Mouse (Mus musculus) right cerebral cortex, postnatal 4 days (tissue): ENCODE measurements at regions not wholly inside any gene's neighbourhood (a gene's known extent, or its start where the extent isn't known, plus 50 kb on each side); places are given as distances from the start of the nearest gene placed in this dataset.

Experiments used
- DNase-seq: peaks from one replicate; pipeline ENCODE4 v3.0.0-alpha.2; 2022

- no peak for DNase-seq
Measured at GRCm38 (mm10) chr9:12492890-12493618, 752.6 kb downstream of the Jrkl start.

DNA sequence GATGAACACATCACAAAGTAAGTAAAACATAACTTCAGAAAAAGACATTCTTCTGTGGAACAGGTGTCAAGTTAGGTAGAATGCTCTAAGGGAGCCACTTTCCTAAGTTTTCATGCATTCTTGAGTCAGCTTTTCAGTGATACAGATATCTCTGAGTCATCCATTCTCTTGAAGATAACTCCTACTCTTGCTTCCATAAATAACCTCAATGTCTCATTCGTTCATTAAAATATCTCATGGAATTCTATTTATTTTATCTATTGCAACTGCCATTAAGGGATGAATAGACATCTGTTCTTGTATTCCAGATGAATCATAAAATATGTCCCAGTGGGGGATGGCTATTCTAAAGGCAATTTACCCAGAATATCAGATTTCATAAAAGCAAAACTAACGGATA, 787.8 kb downstream of the Jrkl start:
- no peak for DNase-seq

GRCm38 (mm10) chr9:12456695-12457094, 788.9 kb downstream of the Jrkl start:
- no peak for DNase-seq

DNA sequence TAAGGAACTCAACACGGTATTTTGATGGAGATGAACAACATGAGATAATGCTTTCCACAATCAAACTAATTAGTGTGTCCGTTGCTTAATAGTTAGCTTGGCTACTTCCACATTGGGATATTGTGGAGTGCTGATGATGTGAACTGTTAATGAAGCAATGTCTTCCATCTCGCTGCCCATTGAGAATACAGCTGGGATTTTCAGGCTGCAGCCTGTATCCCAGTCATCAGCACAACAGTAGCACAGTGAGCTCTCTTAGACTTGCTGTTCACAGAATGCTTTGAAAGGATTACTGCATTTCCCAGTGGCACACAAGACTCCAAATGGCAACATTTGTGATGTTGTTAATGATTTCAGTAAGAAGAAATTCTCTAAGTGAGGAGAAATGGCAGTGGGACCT, 811.5 kb downstream of the Jrkl start:
- DNase-seq, result no peak

DNA sequence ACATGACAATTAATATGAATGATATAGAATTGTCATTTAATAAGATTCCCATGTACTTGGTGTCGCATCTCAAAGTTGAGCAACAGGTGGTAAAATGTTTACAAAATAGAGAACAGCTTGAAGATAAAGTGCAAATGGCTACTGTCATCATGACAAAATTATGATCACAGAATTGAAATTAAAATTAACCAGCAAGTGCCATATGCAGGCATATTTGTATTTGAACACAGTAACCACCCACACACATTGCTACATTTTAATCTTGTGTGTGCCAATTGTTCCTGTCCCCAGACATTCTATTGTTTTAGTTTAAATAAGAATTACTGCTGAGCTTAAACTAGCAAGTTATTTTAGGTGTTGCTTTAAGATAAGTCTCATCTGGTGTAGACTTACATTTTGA, 823.7 kb downstream of the Jrkl start:
- no peak for DNase-seq

- DNase-seq, result no peak
Measured at GRCm38 (mm10) chr9:12408500-12408899, 837.1 kb downstream of the Jrkl start.

GRCm38 (mm10) chr9:12404185-12404584, 841.4 kb downstream of the Jrkl start:
- peak; percentile 8 for DNase-seq

DNA sequence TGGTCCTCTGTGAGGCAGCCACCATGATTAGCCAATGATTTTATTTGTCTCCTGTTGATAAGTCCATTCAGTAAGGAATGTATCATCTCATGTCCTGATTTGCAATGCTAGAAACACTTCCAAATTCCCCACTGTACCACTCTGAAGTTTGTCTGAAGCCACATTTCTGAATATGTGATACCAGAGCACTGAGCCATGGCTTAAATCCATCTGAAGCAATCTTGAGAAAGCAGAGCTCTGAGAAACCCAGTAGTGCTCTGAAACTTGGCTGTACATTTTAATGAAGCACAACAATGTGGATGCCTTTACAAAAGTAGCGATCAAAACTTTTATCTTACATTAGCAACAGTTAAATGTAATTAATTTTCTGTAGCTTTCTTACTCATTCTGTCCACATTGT, 850.0 kb downstream of the Jrkl start:
- DNase-seq, result no peak

GRCm38 (mm10) chr9:12380732-12381645, 864.6 kb downstream of the Jrkl start:
- DNase-seq, result no peak

- DNase-seq, result no peak
Measured at GRCm38 (mm10) chr9:12380029-12380428, 865.6 kb downstream of the Jrkl start.

DNA sequence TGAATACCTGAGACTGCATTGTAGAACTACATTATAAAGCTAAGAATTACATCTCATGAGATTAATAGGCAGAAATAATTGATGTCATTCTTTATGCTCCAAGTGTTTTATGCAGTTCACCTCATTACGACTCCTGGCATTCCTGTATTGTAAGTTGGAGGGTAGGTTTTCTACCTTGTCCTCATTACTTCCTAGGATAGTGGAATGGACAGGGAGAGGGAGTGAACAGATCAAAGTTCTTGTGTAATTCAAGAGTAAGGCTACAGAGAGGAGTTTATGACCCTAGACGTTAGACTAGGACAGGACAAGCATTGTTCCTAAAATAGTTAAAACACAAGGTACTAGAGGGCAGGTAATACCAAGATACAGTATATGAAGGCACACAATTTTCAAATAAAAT, 901.3 kb downstream of the Jrkl start:
- DNase-seq, result no peak

DNA sequence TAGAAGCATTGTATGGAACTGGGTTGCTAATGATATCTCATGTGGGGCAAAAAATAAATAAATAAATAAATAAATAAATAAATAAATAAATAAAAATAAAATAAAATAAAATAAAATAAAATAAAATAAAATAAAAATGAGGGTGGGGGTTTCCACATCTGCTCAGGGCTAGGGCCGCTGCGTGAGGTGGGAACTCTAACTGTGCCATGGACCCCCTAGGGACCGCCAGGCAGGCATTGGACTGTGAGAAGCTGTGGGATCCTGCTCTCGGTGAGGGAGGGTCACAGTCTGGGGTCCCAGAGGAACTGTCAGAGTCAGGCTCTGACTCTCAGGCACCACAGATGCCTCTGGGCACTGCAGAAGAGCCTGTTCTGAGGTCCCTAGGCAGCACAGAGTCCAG, 904.2 kb downstream of the Jrkl start:
- DNase-seq, result no peak

DNA sequence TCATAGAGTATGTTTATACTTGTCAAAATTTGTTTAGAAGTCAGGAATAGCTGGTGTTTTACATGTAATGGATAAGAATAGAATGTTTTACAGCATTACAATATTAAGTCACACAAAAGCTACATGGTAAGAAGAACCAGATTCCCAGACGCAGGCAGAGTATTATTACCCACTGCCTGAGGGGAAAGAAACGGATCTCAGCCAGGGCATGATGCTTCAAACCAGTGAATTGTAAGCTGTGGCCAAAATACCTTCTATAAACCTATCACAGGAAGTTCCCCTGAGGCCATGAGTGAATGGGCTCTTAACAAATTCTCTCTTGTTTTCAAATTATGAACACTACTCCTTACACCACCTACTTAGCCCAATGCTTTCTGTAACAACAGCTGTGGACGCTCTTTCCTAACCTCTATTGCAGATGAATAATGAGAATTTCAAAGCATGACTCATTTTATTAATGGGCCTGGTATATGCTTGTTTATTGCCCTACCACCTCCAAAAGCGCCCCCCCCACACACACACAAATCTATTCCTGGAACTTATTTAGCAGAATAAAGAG, 932.0 kb downstream of the Jrkl start:
- DNase-seq, result no peak

GRCm38 (mm10) chr9:12313027-12313426, 932.6 kb downstream of the Jrkl start:
- no peak for DNase-seq
